Mouse (Mus musculus): Measurements from ENCODE around the gene Pias4. TPM values are rescaled to one million over a fixed set of nuclear protein-coding genes. Genes with fewer than 3 reads are reported as not detected.

Pias4 gene
- polyA plus RNA-seq, 1 experiment from 2014 or later: 40.9 TPM

- no peak for ATAC-seq (ENCODE audit: insufficient number of reproducible peaks, insufficient read depth, low FRiP score, low read depth)
- Histone ChIP-seq H3K9ac (replicated peaks; ENCODE audit: low read depth, low read length) (no peak overlapping the region), H3K4me1 (ENCODE audit: control insufficient read depth, insufficient read depth, low read length) (0 out of 2 replicates have a peak, but pooled peaks cover 5% of the 10 kb centered on the region), H3K36me3 (ENCODE audit: control insufficient read depth, insufficient read depth, low read length) (peaks cover 81% of the 10 kb centered on the region), H3K9me3 (ENCODE audit: control insufficient read depth, low read depth, low read length) (no peaks in the 10 kb centered on the region), H3K27me3 (ENCODE audit: control insufficient read depth, insufficient read depth, low read length) (no peaks in the 10 kb centered on the region), H3K27ac (ENCODE audit: low read length) (no peak overlapping the region), H3K4me2 (replicated peaks; ENCODE audit: low read depth, low read length) (no peak overlapping the region), H3K4me3 (ENCODE audit: low read depth, low read length) (no peak overlapping the region)
- 78% methylated on average over 6 of the region's 6 CpGs for WGBS
These were observed 16.5 kb downstream of the Pias4 start for GRCm38 (mm10) chr10:81151261-81151660.

GRCm38 (mm10) chr10:81146296-81146695, 21.4 kb downstream of the Pias4 start:
- Histone ChIP-seq H3K36me3 (ENCODE audit: control insufficient read depth, insufficient read depth, low read length) (peaks cover 70% of the 10 kb centered on the region), H3K9ac (replicated peaks; ENCODE audit: low read depth, low read length) (no peak overlapping the region; the same call in 1 of the 2 replicates), H3K27ac (ENCODE audit: low read length) (peak overlapping the region; percentile 63), H3K9me3 (ENCODE audit: control insufficient read depth, low read depth, low read length) (no peaks in the 10 kb centered on the region), H3K4me3 (ENCODE audit: low read depth, low read length) (no peak overlapping the region), H3K4me2 (replicated peaks; ENCODE audit: low read depth, low read length) (peak overlapping the region; percentile 6; the same call in 1 of the 2 replicates), H3K27me3 (ENCODE audit: control insufficient read depth, insufficient read depth, low read length) (no peaks in the 10 kb centered on the region), H3K4me1 (ENCODE audit: control insufficient read depth, insufficient read depth, low read length) (peaks cover 16% of the 10 kb centered on the region; the same call in 1 of the 2 replicates)
- no peak for ATAC-seq (ENCODE audit: insufficient number of reproducible peaks, insufficient read depth, low FRiP score, low read depth)
- 73% methylated on average over 4 of the region's 4 CpGs for WGBS

- Histone ChIP-seq H3K36me3 (ENCODE audit: control insufficient read depth, insufficient read depth, low read length) (peaks cover 70% of the 10 kb centered on the region), H3K4me2 (replicated peaks; ENCODE audit: low read depth, low read length) (peak overlapping the region; percentile 6; the same call in 1 of the 2 replicates), H3K9ac (replicated peaks; ENCODE audit: low read depth, low read length) (no peak overlapping the region), H3K27ac (ENCODE audit: low read length) (peak overlapping the region; percentile 63), H3K9me3 (ENCODE audit: control insufficient read depth, low read depth, low read length) (no peaks in the 10 kb centered on the region), H3K4me3 (ENCODE audit: low read depth, low read length) (no peak overlapping the region; the same call in 1 of the 2 replicates), H3K27me3 (ENCODE audit: control insufficient read depth, insufficient read depth, low read length) (no peaks in the 10 kb centered on the region), H3K4me1 (ENCODE audit: control insufficient read depth, insufficient read depth, low read length) (peaks cover 21% of the 10 kb centered on the region; the same call in 1 of the 2 replicates)
- WGBS: 66% methylated on average over 7 of the region's 7 CpGs
- ATAC-seq (ENCODE audit: insufficient number of reproducible peaks, insufficient read depth, low FRiP score, low read depth): peak; percentile 55
These were observed 21.9 kb downstream of the Pias4 start for GRCm38 (mm10) chr10:81145778-81146177.

- peaks cover 68% of the 10 kb centered on the region for H3K36me3 ChIP-seq (ENCODE audit: control insufficient read depth, insufficient read depth, low read length)
- 87% methylated on average over 6 of the region's 6 CpGs for WGBS
- no peak overlapping the region for H3K4me3 ChIP-seq (ENCODE audit: low read depth, low read length)
- no peaks in the 10 kb centered on the region for H3K9me3 ChIP-seq (ENCODE audit: control insufficient read depth, low read depth, low read length)
- no peak overlapping the region for H3K4me2 ChIP-seq (replicated peaks; ENCODE audit: low read depth, low read length)
- H3K27me3 ChIP-seq (ENCODE audit: control insufficient read depth, insufficient read depth, low read length): no peaks in the 10 kb centered on the region
- peaks cover 26% of the 10 kb centered on the region for H3K4me1 ChIP-seq (ENCODE audit: control insufficient read depth, insufficient read depth, low read length)
- ATAC-seq (ENCODE audit: insufficient number of reproducible peaks, insufficient read depth, low FRiP score, low read depth): no peak
- H3K27ac ChIP-seq (ENCODE audit: low read length): peak overlapping the region; percentile 63; the same call in 1 of the 2 replicates
- no peak overlapping the region for H3K9ac ChIP-seq (replicated peaks; ENCODE audit: low read depth, low read length)
These were observed 22.4 kb downstream of the Pias4 start for GRCm38 (mm10) chr10:81145307-81145706.

- Histone ChIP-seq H3K9me3 (ENCODE audit: control insufficient read depth, low read depth, low read length) (no peaks in the 10 kb centered on the region), H3K4me2 (replicated peaks; ENCODE audit: low read depth, low read length) (no peak overlapping the region), H3K27ac (ENCODE audit: low read length) (no peak overlapping the region), H3K4me3 (ENCODE audit: low read depth, low read length) (no peak overlapping the region), H3K27me3 (ENCODE audit: control insufficient read depth, insufficient read depth, low read length) (no peaks in the 10 kb centered on the region), H3K9ac (replicated peaks; ENCODE audit: low read depth, low read length) (no peak overlapping the region), H3K4me1 (ENCODE audit: control insufficient read depth, insufficient read depth, low read length) (peaks cover 32% of the 10 kb centered on the region), H3K36me3 (ENCODE audit: control insufficient read depth, insufficient read depth, low read length) (peaks cover 61% of the 10 kb centered on the region)
- 96% methylated on average over 27 of the region's 27 CpGs for WGBS
- ATAC-seq (ENCODE audit: insufficient number of reproducible peaks, insufficient read depth, low FRiP score, low read depth): no peak
These were observed 23.1 kb downstream of the Pias4 start for GRCm38 (mm10) chr10:81144667-81145066.

- 94% methylated on average over 52 of the region's 52 CpGs for WGBS
- H3K4me1 ChIP-seq (ENCODE audit: control insufficient read depth, insufficient read depth, low read length): peaks cover 39% of the 10 kb centered on the region
- no peak overlapping the region for H3K4me2 ChIP-seq (replicated peaks; ENCODE audit: low read depth, low read length)
- H3K9ac ChIP-seq (replicated peaks; ENCODE audit: low read depth, low read length): no peak overlapping the region
- H3K27ac ChIP-seq (ENCODE audit: low read length): no peak overlapping the region
- no peak for ATAC-seq (ENCODE audit: insufficient number of reproducible peaks, insufficient read depth, low FRiP score, low read depth)
- peaks cover 55% of the 10 kb centered on the region for H3K36me3 ChIP-seq (ENCODE audit: control insufficient read depth, insufficient read depth, low read length)
- H3K27me3 ChIP-seq (ENCODE audit: control insufficient read depth, insufficient read depth, low read length): no peaks in the 10 kb centered on the region
- no peaks in the 10 kb centered on the region for H3K9me3 ChIP-seq (ENCODE audit: control insufficient read depth, low read depth, low read length)
- no peak overlapping the region for H3K4me3 ChIP-seq (ENCODE audit: low read depth, low read length)
These were observed 23.8 kb downstream of the Pias4 start for GRCm38 (mm10) chr10:81143845-81144437.

GRCm38 (mm10) chr10:81143157-81143633, 24.5 kb downstream of the Pias4 start:
- H3K27me3 ChIP-seq (ENCODE audit: control insufficient read depth, insufficient read depth, low read length): no peaks in the 10 kb centered on the region
- peaks cover 44% of the 10 kb centered on the region for H3K4me1 ChIP-seq (ENCODE audit: control insufficient read depth, insufficient read depth, low read length)
- no peaks in the 10 kb centered on the region for H3K9me3 ChIP-seq (ENCODE audit: control insufficient read depth, low read depth, low read length)
- H3K27ac ChIP-seq (ENCODE audit: low read length): no peak overlapping the region
- H3K4me3 ChIP-seq (ENCODE audit: low read depth, low read length): no peak overlapping the region
- 96% methylated on average over 7 of the region's 7 CpGs for WGBS
- H3K9ac ChIP-seq (replicated peaks; ENCODE audit: low read depth, low read length): no peak overlapping the region
- H3K4me2 ChIP-seq (replicated peaks; ENCODE audit: low read depth, low read length): no peak overlapping the region
- no peak for ATAC-seq (ENCODE audit: insufficient number of reproducible peaks, insufficient read depth, low FRiP score, low read depth)
- peaks cover 47% of the 10 kb centered on the region for H3K36me3 ChIP-seq (ENCODE audit: control insufficient read depth, insufficient read depth, low read length)

- Histone ChIP-seq H3K9ac (replicated peaks; ENCODE audit: low read depth, low read length) (no peak overlapping the region), H3K36me3 (ENCODE audit: control insufficient read depth, insufficient read depth, low read length) (peaks cover 41% of the 10 kb centered on the region), H3K27ac (ENCODE audit: low read length) (peak overlapping the region; percentile 44; the same call in 1 of the 2 replicates), H3K4me1 (ENCODE audit: control insufficient read depth, insufficient read depth, low read length) (peaks cover 44% of the 10 kb centered on the region), H3K4me3 (ENCODE audit: low read depth, low read length) (no peak overlapping the region), H3K27me3 (ENCODE audit: control insufficient read depth, insufficient read depth, low read length) (no peaks in the 10 kb centered on the region), H3K4me2 (replicated peaks; ENCODE audit: low read depth, low read length) (no peak overlapping the region), H3K9me3 (ENCODE audit: control insufficient read depth, low read depth, low read length) (no peaks in the 10 kb centered on the region)
- WGBS: 75% methylated on average over 5 of the region's 5 CpGs
- ATAC-seq (ENCODE audit: insufficient number of reproducible peaks, insufficient read depth, low FRiP score, low read depth): no peak
These were observed 25.2 kb downstream of the Pias4 start for GRCm38 (mm10) chr10:81142551-81142981.

Data from stomach, embryonic 14.5 days (tissue).